Mouse (Mus musculus) T-helper 1 cell (primary cell): ENCODE measurements at regions not wholly inside any gene's neighbourhood (a gene's known extent, or its start where the extent isn't known, plus 50 kb on each side); places are given as distances from the start of the nearest gene placed in this dataset.

Source experiments
- in situ Hi-C: fragments of 300-600 bp; cut with MboI, MseI; formaldehyde crosslinking; loops from one replicate; pipeline ENCODE4 v1.15.1; 2025; ENCODE audit warnings: high pct_unique_total_duplicates

GRCm38 (mm10) chr4:106859476-106859875, 51.0 kb upstream of the Ssbp3 start:
- in situ Hi-C loops, result loop anchor here (5.0 kb wide), 1 partner anchor 43 kb away; no protein-coding TSS in a partner anchor

- in situ Hi-C loops, result loop anchor here (5.0 kb wide), 1 partner anchor 44 kb away; no protein-coding TSS in a partner anchor
Measured at GRCm38 (mm10) chr4:106858357-106859088, 52.0 kb upstream of the Ssbp3 start.

- in situ Hi-C loops, result loop anchor here (5.0 kb wide), 1 partner anchor 47 kb away; no protein-coding TSS in a partner anchor
Measured at GRCm38 (mm10) chr4:106855771-106856170, 51.0 kb upstream of the Acot11 start.

GRCm38 (mm10) chr4:106854361-106855309, 49.8 kb upstream of the Acot11 start:
- in situ Hi-C loops, result loop anchor here (5.0 kb wide), 1 partner anchor 48 kb away; no protein-coding TSS in a partner anchor
